Mouse (Mus musculus) C2C12 (cell line): Measurements from ENCODE around the gene Tas2r126. TPM values are rescaled to one million over a fixed set of nuclear protein-coding genes. Genes with fewer than 3 reads are reported as not detected.

Experiments
- H3K27me3 ChIP-seq: one replicate; pipeline ENCODE4 v1.6.1; 2011; ENCODE audit not compliant: control insufficient read depth, insufficient read depth, insufficient read length
- H3K36me3 ChIP-seq: one replicate; pipeline ENCODE4 v1.6.1; 2011; ENCODE audit not compliant: control insufficient read depth, insufficient read depth
- H3K4me3 ChIP-seq: one replicate; pipeline ENCODE4 v1.5.1; 2011; ENCODE audit warnings: mild to moderate bottlenecking, control low read depth; ENCODE audit not compliant: poor library complexity, insufficient read depth, severe bottlenecking
- H3K79me2 ChIP-seq: one replicate; pipeline ENCODE4 v1.6.1; 2011; ENCODE audit not compliant: control insufficient read depth, insufficient read depth
- H3K79me3 ChIP-seq: one replicate; pipeline ENCODE4 v1.6.1; 2011; ENCODE audit warnings: low read depth, control low read depth
- H3ac ChIP-seq: one replicate; pipeline ENCODE3; 2011; ENCODE audit warnings: low read depth; ENCODE audit not compliant: control insufficient read depth, insufficient read length
- CEBPB ChIP-seq: IDR thresholded peaks from one replicate; pipeline ENCODE4 v1.6.1; 2011; ENCODE audit warnings: low read depth, mild to moderate bottlenecking, control low read depth, moderate library complexity
- CTCF ChIP-seq: IDR thresholded peaks from one replicate; pipeline ENCODE4 v1.5.1; 2011; ENCODE audit not compliant: control insufficient read depth, insufficient read depth, insufficient read length
- FOSL1 ChIP-seq: IDR thresholded peaks from one replicate; pipeline ENCODE4 v1.8.0; 2011; ENCODE audit warnings: mild to moderate bottlenecking, low read length; ENCODE audit not compliant: poor library complexity, insufficient read depth, severe bottlenecking
- MAX ChIP-seq: IDR thresholded peaks from one replicate; pipeline ENCODE4 v1.6.1; 2011; ENCODE audit warnings: mild to moderate bottlenecking, control low read depth
- MYOD1 ChIP-seq: IDR thresholded peaks from one replicate; pipeline ENCODE4 v1.6.1; 2011; ENCODE audit warnings: low read depth; ENCODE audit not compliant: control insufficient read depth, insufficient read length
- MYOG ChIP-seq: IDR thresholded peaks from one replicate; pipeline ENCODE4 v1.6.1; 2011; ENCODE audit not compliant: control insufficient read depth, insufficient read length; ENCODE audit errors: extremely low read depth
- USF1 ChIP-seq: IDR thresholded peaks from one replicate; pipeline ENCODE4 v1.6.1; 2011; ENCODE audit warnings: low read depth, mild to moderate bottlenecking, control low read depth, moderate library complexity
- polyA plus RNA-seq: library from polyadenylated mRNA; unstranded; fragments of >200 nt; fragmentation: generic; extraction: Trizol; gene quantifications from one replicate; pipeline ENCODE4 v1.2.1, GENCODE M21; 2012; ENCODE audit warnings: missing spikeins

The Tas2r126 gene
- polyA plus RNA-seq, 1 experiment: not detected

- H3K36me3 ChIP-seq: no peaks in the 10 kb centered on the region
- no peaks in the 10 kb centered on the region for H3K79me2 ChIP-seq
- no peaks in the 10 kb centered on the region for H3K27me3 ChIP-seq
- TF ChIP-seq MYOD1 (no peak), MAX (no peak), USF1 (no peak), CTCF (no peak), CEBPB (no peak), FOSL1 (no peak), MYOG (no peak)
- no peaks in the 10 kb centered on the region for H3K79me3 ChIP-seq
- H3ac ChIP-seq: no peak overlapping the region
- H3K4me3 ChIP-seq: no peak overlapping the region
Observed at GRCm38 (mm10) chr6:42398998-42399397, 35.3 kb upstream of the Tas2r126 start.

GRCm38 (mm10) chr6:42399938-42400337, 34.4 kb upstream of the Tas2r126 start, which contains the start of gene Tas2r143:
Gene Tas2r143, plus strand, starts transcription at chr6:42400238.
- Histone ChIP-seq H3K4me3 (no peak within 1 kb of the TSS), H3K27me3 (no peaks in the 10 kb centered on the region), H3K79me3 (no peaks in the 10 kb centered on the region), H3K79me2 (no peaks in the 10 kb centered on the region), H3ac (no peak within 1 kb of the TSS), H3K36me3 (no peaks in the 10 kb centered on the region)
- no peak for TF ChIP-seq CEBPB
- no peak for TF ChIP-seq MYOD1
- no peak for TF ChIP-seq CTCF
- TF ChIP-seq FOSL1: no peak
- no peak for TF ChIP-seq MYOG
- TF ChIP-seq USF1: no peak
- no peak for TF ChIP-seq MAX

GRCm38 (mm10) chr6:42405134-42405533, 29.2 kb upstream of the Tas2r126 start, which contains the start of gene Tas2r135:
Gene Tas2r135, plus strand, starts transcription at chr6:42405434.
- no peaks in the 10 kb centered on the region for H3K79me2 ChIP-seq
- H3K27me3 ChIP-seq: no peaks in the 10 kb centered on the region
- no peak within 1 kb of the TSS for H3K4me3 ChIP-seq
- TF ChIP-seq MAX (no peak), MYOD1 (no peak), CEBPB (no peak), MYOG (no peak), USF1 (no peak), FOSL1 (no peak), CTCF (no peak)
- H3K79me3 ChIP-seq: no peaks in the 10 kb centered on the region
- H3ac ChIP-seq: no peak within 1 kb of the TSS
- no peaks in the 10 kb centered on the region for H3K36me3 ChIP-seq

GRCm38 (mm10) chr6:42419443-42419842, 14.9 kb upstream of the Tas2r126 start:
- Histone ChIP-seq H3K4me3 (no peak overlapping the region), H3K79me2 (no peaks in the 10 kb centered on the region), H3K27me3 (no peaks in the 10 kb centered on the region), H3K79me3 (no peaks in the 10 kb centered on the region), H3ac (no peak overlapping the region), H3K36me3 (no peaks in the 10 kb centered on the region)
- peak; percentile 92 for TF ChIP-seq CEBPB
- peak; percentile 57 for TF ChIP-seq FOSL1
- TF ChIP-seq MYOD1: no peak
- TF ChIP-seq MAX: no peak

GRCm38 (mm10) chr6:42421439-42421838, 12.9 kb upstream of the Tas2r126 start:
- no peak overlapping the region for H3ac ChIP-seq
- TF ChIP-seq USF1 (no peak), CTCF (no peak), MAX (no peak), CEBPB (no peak), MYOG (no peak), MYOD1 (no peak), FOSL1 (no peak)
- H3K27me3 ChIP-seq: no peaks in the 10 kb centered on the region
- H3K79me2 ChIP-seq: no peaks in the 10 kb centered on the region
- H3K36me3 ChIP-seq: no peaks in the 10 kb centered on the region
- H3K79me3 ChIP-seq: no peaks in the 10 kb centered on the region
- no peak overlapping the region for H3K4me3 ChIP-seq

GRCm38 (mm10) chr6:42424472-42424871, 9.9 kb upstream of the Tas2r126 start:
- Histone ChIP-seq H3K4me3 (no peak overlapping the region), H3K79me2 (no peaks in the 10 kb centered on the region), H3K79me3 (no peaks in the 10 kb centered on the region), H3K36me3 (no peaks in the 10 kb centered on the region), H3K27me3 (no peaks in the 10 kb centered on the region), H3ac (no peak overlapping the region)
- TF ChIP-seq FOSL1 (no peak), CTCF (no peak), MYOD1 (no peak), MAX (no peak), CEBPB (no peak), USF1 (no peak), MYOG (no peak)
